In genomic region chr15:93294483-93294882, GRCm38 (mm10) we compare ENCODE assay signal across 24 mouse cellular contexts. TPM values are rescaled to one million over a fixed set of nuclear protein-coding genes. Genes with fewer than 3 reads are reported as not detected.
A peak's percentile ranks its signal among the peaks of the same experiment; 100 is the strongest.
DNase-seq lines count a peak whose midpoint lies in the region; ATAC-seq and TF ChIP-seq lines count a peak whose summit lies in the region.
"Had no signal": no experiment of that assay in that cellular context is flagged by ENCODE, and none has a peak within 500 bp of the region (broad histone marks: within the 10 kb centered on the region; RNA-seq: fewer than 3 reads in every experiment).

No protein-coding gene starts in this region.

- H3K4me1 ChIP-seq in liver, embryonic 11.5 days (replicated peaks; ENCODE audit: control insufficient read depth, insufficient read depth, low read length), result peaks cover 17% of the 10 kb centered on the region
- peaks cover 52% of the 10 kb centered on the region for H3K4me1 ChIP-seq in bone marrow macrophage, adult 2 months (ENCODE audit: control insufficient read depth, insufficient read depth, low read length)
- peaks cover 52% of the 10 kb centered on the region for H3K4me1 ChIP-seq in liver, embryonic 12.5 days
- H3K4me1 ChIP-seq in megakaryocyte, embryonic 14.5 days, result peaks cover 87% of the 10 kb centered on the region
- no peaks in the 10 kb centered on the region for H3K4me1 ChIP-seq in midbrain, embryonic 14.5 days (ENCODE audit: control insufficient read depth, insufficient read depth, low read length)
- H3K4me1 ChIP-seq: limb, embryonic 15.5 days; midbrain, embryonic 13.5 days had no signal

- H3K36me3 ChIP-seq in liver, embryonic 11.5 days (ENCODE audit: control insufficient read depth, insufficient read depth, low read length), result peaks cover 2% of the 10 kb centered on the region; the same call in 1 of the 2 replicates
- peaks cover 10% of the 10 kb centered on the region for H3K36me3 ChIP-seq in liver, embryonic 12.5 days
- peaks cover 36% of the 10 kb centered on the region for H3K36me3 ChIP-seq in megakaryocyte, embryonic 14.5 days (replicated peaks; ENCODE audit: low read length)
- peaks cover 2% of the 10 kb centered on the region; the same call in 1 of the 2 replicates for H3K36me3 ChIP-seq in midbrain, embryonic 14.5 days (ENCODE audit: control insufficient read depth, insufficient read depth, low read length)
- H3K36me3 ChIP-seq: heart, embryonic 15.5 days had no signal

- no peak overlapping the region for H3K4me2 ChIP-seq in liver, embryonic 11.5 days
- no peak overlapping the region for H3K4me2 ChIP-seq in liver, embryonic 12.5 days
- H3K4me2 ChIP-seq in midbrain, embryonic 14.5 days (ENCODE audit: low read length), result no peak overlapping the region
- H3K4me2 ChIP-seq: embryonic facial prominence, embryonic 13.5 days; forebrain, embryonic 12.5 days; heart, embryonic 15.5 days; hindbrain, embryonic 14.5 days; limb, embryonic 15.5 days; midbrain, embryonic 13.5 days had no signal

- no peak overlapping the region for H3K4me3 ChIP-seq in liver, embryonic 11.5 days (ENCODE audit: low read depth, low read length)
- H3K4me3 ChIP-seq in bone marrow macrophage, adult 2 months (ENCODE audit: insufficient read depth, low read length), result peak overlapping the region; percentile 20
- no peak overlapping the region for H3K4me3 ChIP-seq in liver, embryonic 12.5 days
- peak overlapping the region; percentile 69 for H3K4me3 ChIP-seq in megakaryocyte, embryonic 14.5 days (replicated peaks)
- no peak overlapping the region for H3K4me3 ChIP-seq in midbrain, embryonic 14.5 days (replicated peaks; ENCODE audit: low read depth, low read length)
- H3K4me3 ChIP-seq: embryonic facial prominence, embryonic 13.5 days; erythroblast, embryonic 14.5 days; forebrain, embryonic 12.5 days; heart, embryonic 15.5 days; limb, embryonic 15.5 days; midbrain, embryonic 13.5 days had no signal

- 0 out of 2 replicates have a peak, but pooled peaks have one; percentile 46 for ATAC-seq in liver, embryonic 11.5 days (replicated peaks; ENCODE audit: low FRiP score)
- ATAC-seq in liver, embryonic 12.5 days, result peak; percentile 38; the same call in 1 of the 2 replicates
- no peak for ATAC-seq in midbrain, embryonic 14.5 days (ENCODE audit: low FRiP score, low TSS enrichment)
- ATAC-seq: CD4-positive, CD25-positive, alpha-beta regulatory T cell, adult 4 months; midbrain, embryonic 13.5 days had no signal

- H3K27ac ChIP-seq in liver, embryonic 11.5 days (ENCODE audit: low read depth, low read length), result no peak overlapping the region
- peak overlapping the region; percentile 55 for H3K27ac ChIP-seq in bone marrow macrophage, adult 2 months (ENCODE audit: insufficient read depth, low read depth, low read length)
- H3K27ac ChIP-seq in liver, embryonic 12.5 days, result no peak overlapping the region
- H3K27ac ChIP-seq in midbrain, embryonic 14.5 days (replicated peaks; ENCODE audit: low read depth, low read length), result no peak overlapping the region
- H3K27ac ChIP-seq: embryonic facial prominence, embryonic 13.5 days; forebrain, embryonic 12.5 days; heart, embryonic 15.5 days; hindbrain, embryonic 14.5 days; limb, embryonic 15.5 days; midbrain, embryonic 13.5 days had no signal

- TF ChIP-seq POLR2A in bone marrow macrophage, adult 2 months (IDR thresholded peaks at IDR 0.05; ENCODE audit: borderline replicate concordance, low read depth, low read length), result no peak

- H3K27me3 ChIP-seq in liver, embryonic 11.5 days (replicated peaks; ENCODE audit: control insufficient read depth, insufficient read depth, low read length), result no peaks in the 10 kb centered on the region
- no peaks in the 10 kb centered on the region for H3K27me3 ChIP-seq in liver, embryonic 12.5 days (replicated peaks)
- no peaks in the 10 kb centered on the region for H3K27me3 ChIP-seq in megakaryocyte, embryonic 14.5 days (replicated peaks)
- no peaks in the 10 kb centered on the region for H3K27me3 ChIP-seq in midbrain, embryonic 14.5 days (ENCODE audit: control insufficient read depth, insufficient read depth, low read length)
- H3K27me3 ChIP-seq: embryonic facial prominence, embryonic 13.5 days; forebrain, embryonic 12.5 days; heart, embryonic 15.5 days; limb, embryonic 15.5 days; midbrain, embryonic 13.5 days had no signal

- no peak overlapping the region for H3K9ac ChIP-seq in liver, embryonic 11.5 days (ENCODE audit: low read depth, low read length)
- H3K9ac ChIP-seq in liver, embryonic 12.5 days, result peak overlapping the region; percentile 35
- no peak overlapping the region for H3K9ac ChIP-seq in midbrain, embryonic 14.5 days (replicated peaks; ENCODE audit: low read length)
- H3K9ac ChIP-seq: embryonic facial prominence, embryonic 13.5 days; forebrain, embryonic 12.5 days; heart, embryonic 15.5 days; hindbrain, embryonic 14.5 days; limb, embryonic 15.5 days; midbrain, embryonic 13.5 days had no signal

- DNase-seq in liver, embryonic 11.5 days (ENCODE audit: low spot score), result no peak
- DNase-seq in liver, result no peak
- no peak for DNase-seq in layer of hippocampus, postnatal 14 days (ENCODE audit: low spot score in 2 of 2)
- DNase-seq in midbrain, embryonic 14.5 days, result no peak
- DNase-seq: adrenal gland, postnatal 25 days; cerebellum, postnatal 14 days; embryo, embryonic 11 days; gastrocnemius, postnatal 36 days; heart, postnatal 36 days; kidney, adult 11 months; kidney, postnatal 4 days; left cerebral cortex, postnatal 4 days; thymus, postnatal 14 days had no signal

- no peak for TF ChIP-seq CTCF in bone marrow macrophage, adult 2 months (IDR thresholded peaks at IDR 0.05; ENCODE audit: low read depth, low read length)

- no peaks in the 10 kb centered on the region for H3K9me3 ChIP-seq in liver, embryonic 11.5 days (ENCODE audit: control insufficient read depth, low read length)
- H3K9me3 ChIP-seq in liver, embryonic 12.5 days (replicated peaks), result no peaks in the 10 kb centered on the region
- no peaks in the 10 kb centered on the region for H3K9me3 ChIP-seq in megakaryocyte, embryonic 14.5 days
- no peaks in the 10 kb centered on the region for H3K9me3 ChIP-seq in midbrain, embryonic 14.5 days (ENCODE audit: control insufficient read depth, low read length)
- H3K9me3 ChIP-seq: embryonic facial prominence, embryonic 13.5 days; forebrain, embryonic 12.5 days; heart, embryonic 15.5 days; limb, embryonic 15.5 days; midbrain, embryonic 13.5 days had no signal

- 69% methylated on average over 11 of the region's 11 CpGs for WGBS in liver, embryonic 11.5 days
- 59% methylated on average over 11 of the region's 11 CpGs for WGBS in liver, embryonic 12.5 days (ENCODE audit: insufficient replicate concordance)
- 91% methylated on average over 11 of the region's 11 CpGs for WGBS in midbrain, embryonic 14.5 days

RNA-seq across cellular contexts. Expression of gene Gxylt1, which starts 19.5 kb away (rescaled TPM):
- polyA plus RNA-seq in liver, embryonic 11.5 days (2014; fragmentation: Nextera tagmentation; extraction: Ambion mirVana), result 10.4 and 10.7 TPM in 2 replicates
- 23.7 and 24.2 TPM in 2 replicates for polyA plus RNA-seq in bone marrow macrophage, adult 2 months (2012; ENCODE audit: insufficient read depth, insufficient read length, missing spikeins)
- polyA plus RNA-seq in liver, embryonic 12.5 days (2016; fragmentation: Nextera tagmentation; extraction: Ambion mirVana), result 7.6 and 7.7 TPM in 2 replicates
- polyA plus RNA-seq in megakaryocyte, embryonic 14.5 days (2012; ENCODE audit: insufficient read depth, low replicate concordance), result 0.70 TPM in 1 of 2 replicates, not detected in the other
- total RNA-seq in layer of hippocampus, postnatal 14 days (2021), result 1 to 10 TPM; 9.1 to 10.0 TPM
- polyA plus RNA-seq in midbrain, embryonic 14.5 days (2014; fragmentation: Nextera tagmentation; extraction: Ambion mirVana), result 5.0 and 7.3 TPM in 2 replicates

RNA-seq across cellular contexts. Expression of gene Yaf2, which starts 42.3 kb away (rescaled TPM):
- 75.1 and 78.7 TPM in 2 replicates for polyA plus RNA-seq in liver, embryonic 11.5 days (2014; fragmentation: Nextera tagmentation; extraction: Ambion mirVana)
- 23.5 and 23.6 TPM in 2 replicates for polyA plus RNA-seq in bone marrow macrophage, adult 2 months (2012; ENCODE audit: insufficient read depth, insufficient read length, missing spikeins)
- polyA plus RNA-seq in liver, embryonic 12.5 days (2016; fragmentation: Nextera tagmentation; extraction: Ambion mirVana), result 42.9 and 45.7 TPM in 2 replicates
- polyA plus RNA-seq in megakaryocyte, embryonic 14.5 days (2012; ENCODE audit: insufficient read depth, low replicate concordance), result 65.0 and 195 TPM in 2 replicates
- 10 to 100 TPM; 88.2 to 88.7 TPM for total RNA-seq in layer of hippocampus, postnatal 14 days (2021)
- 122 and 133 TPM in 2 replicates for polyA plus RNA-seq in midbrain, embryonic 14.5 days (2014; fragmentation: Nextera tagmentation; extraction: Ambion mirVana)

Comparison
In these comparisons a context has a peak if more than half of its experiments do, and no peak if none do; other contexts are left out.
1. H3K4me3 ChIP-seq: peak in bone marrow macrophage, adult 2 months (single experiment) and megakaryocyte, embryonic 14.5 days (single experiment); none in liver, embryonic 11.5 days (single experiment), liver, embryonic 12.5 days (single experiment) and midbrain, embryonic 14.5 days (single experiment).